Mouse (Mus musculus): ENCODE data around the gene Acot8. TPM values are rescaled to one million over a fixed set of nuclear protein-coding genes. Genes with fewer than 3 reads are reported as not detected.

The Acot8 gene
- total and polyA plus RNA-seq, 3 experiments, result 30.9 to 40.3 TPM; not detected in 1

GRCm38 (mm10) chr2:164823969-164824368, 19.3 kb upstream of the Acot8 start:
- Histone ChIP-seq H3K27me3 (ENCODE audit: control insufficient read depth in 1 of 2, insufficient read depth in 2 of 2, low read length in 2 of 2) (no peaks in the 10 kb centered on the region), H3K36me3 (ENCODE audit: control insufficient read depth in 1 of 2, insufficient read depth in 2 of 2, low read length in 2 of 2) (peaks cover 0 to 23% of the 10 kb centered on the region in 2 experiments; a peak in 2 of 4 replicates), H3K9me3 (replicated peaks; ENCODE audit: insufficient read depth, low read length) (no peaks in the 10 kb centered on the region), H3K4me1 (ENCODE audit: control insufficient read depth in 1 of 2, insufficient read depth in 2 of 2, low read length in 2 of 2) (peaks cover 2 to 31% of the 10 kb centered on the region in 2 experiments; a peak in 3 of 4 replicates), H3K27ac (ENCODE audit: control insufficient read depth, low read depth, low read length) (no peak overlapping the region), H3K9ac (ENCODE audit: control insufficient read depth, low read depth, low read length, poor library complexity, severe bottlenecking) (0 out of 2 replicates have a peak overlapping the region, but pooled peaks have one; percentile 73), H3K4me3 (ENCODE audit: control insufficient read depth in 1 of 2, insufficient read depth in 1 of 2, low read depth in 2 of 2, low read length in 2 of 2) (peak overlapping the region in 1 of 2 experiments; percentile 80; a peak in 1 of 4 replicates), H3K79me2 (ENCODE audit: control insufficient read depth, insufficient read depth, low read length, poor library complexity) (peaks cover 4% of the 10 kb centered on the region)
- TF ChIP-seq USF1 (IDR thresholded peaks at IDR 0.05; ENCODE audit: low read depth, low read length) (no peak), TAL1 (IDR thresholded peaks at IDR 0.05; ENCODE audit: low read length) (no peak), USF2 (IDR thresholded peaks at IDR 0.05; ENCODE audit: borderline replicate concordance in 1 of 2, insufficient read depth in 1 of 2, low read depth in 1 of 2, low read length in 2 of 2) (no peak), TCF12 (IDR thresholded peaks at IDR 0.05; ENCODE audit: low read depth, low read length) (no peak), GABPA (IDR thresholded peaks at IDR 0.05; ENCODE audit: low read depth, low read length) (no peak), E2F4 (IDR thresholded peaks at IDR 0.05; ENCODE audit: borderline replicate concordance, low read depth, low read length) (no peak), MAZ (IDR thresholded peaks at IDR 0.05; ENCODE audit: low read depth, low read length) (no peak), ELF1 (IDR thresholded peaks at IDR 0.05; ENCODE audit: low read depth, low read length) (no peak), NELFE (IDR thresholded peaks at IDR 0.05; ENCODE audit: low read depth, low read length) (no peak), UBTF (IDR thresholded peaks at IDR 0.05; ENCODE audit: borderline replicate concordance, insufficient read depth, low read depth, low read length) (no peak), MEF2A (IDR thresholded peaks at IDR 0.05; ENCODE audit: extremely low read depth, insufficient replicate concordance, low read depth, low read length, poor library complexity, severe bottlenecking) (no peak), POLR2AphosphoS5 (IDR thresholded peaks at IDR 0.05; ENCODE audit: borderline replicate concordance, low read depth, low read length) (no peak)
- no peak for DNase-seq (ENCODE audit: low read depth, low spot score)

- Histone ChIP-seq H3K9me3 (replicated peaks; ENCODE audit: insufficient read depth, low read length) (no peaks in the 10 kb centered on the region), H3K4me1 (ENCODE audit: control insufficient read depth in 1 of 2, insufficient read depth in 2 of 2, low read length in 2 of 2) (peaks cover 2 to 31% of the 10 kb centered on the region in 2 experiments; a peak in 3 of 4 replicates), H3K4me3 (ENCODE audit: control insufficient read depth in 1 of 2, insufficient read depth in 1 of 2, low read depth in 2 of 2, low read length in 2 of 2) (peak overlapping the region; percentile 77 to 80), H3K9ac (ENCODE audit: control insufficient read depth, low read depth, low read length, poor library complexity, severe bottlenecking) (peak overlapping the region; percentile 73), H3K27me3 (ENCODE audit: control insufficient read depth in 1 of 2, insufficient read depth in 2 of 2, low read length in 2 of 2) (no peaks in the 10 kb centered on the region), H3K79me2 (ENCODE audit: control insufficient read depth, insufficient read depth, low read length, poor library complexity) (peaks cover 4% of the 10 kb centered on the region), H3K36me3 (ENCODE audit: control insufficient read depth in 1 of 2, insufficient read depth in 2 of 2, low read length in 2 of 2) (peaks cover 0 to 23% of the 10 kb centered on the region in 2 experiments; a peak in 2 of 4 replicates), H3K27ac (ENCODE audit: control insufficient read depth, low read depth, low read length) (peak overlapping the region; percentile 59)
- DNase-seq (ENCODE audit: low read depth, low spot score), result peak; percentile 80
- no peak for TF ChIP-seq HCFC1 (IDR thresholded peaks at IDR 0.05; ENCODE audit: low read depth, low read length)
- TF ChIP-seq ETS1 (IDR thresholded peaks at IDR 0.05; ENCODE audit: low read depth, low read length), result peak; percentile 42; the same call in 1 of the 2 replicates
- peak; percentile 6; the same call in 1 of the 2 replicates for TF ChIP-seq MAX (IDR thresholded peaks at IDR 0.05; ENCODE audit: low read length)
- TF ChIP-seq MXI1 (IDR thresholded peaks at IDR 0.05; ENCODE audit: low read depth, low read length), result peak; percentile 58; the same call in 1 of the 2 replicates
- TF ChIP-seq TBP (IDR thresholded peaks at IDR 0.05; ENCODE audit: low read depth, low read length), result peak; percentile 81
- TF ChIP-seq MYB (IDR thresholded peaks at IDR 0.05; ENCODE audit: low read depth, low read length), result no peak
Measured at GRCm38 (mm10) chr2:164823181-164823585, 18.5 kb upstream of the Acot8 start.

Measured in MEL (cell line).